In the genomic region with DNA sequence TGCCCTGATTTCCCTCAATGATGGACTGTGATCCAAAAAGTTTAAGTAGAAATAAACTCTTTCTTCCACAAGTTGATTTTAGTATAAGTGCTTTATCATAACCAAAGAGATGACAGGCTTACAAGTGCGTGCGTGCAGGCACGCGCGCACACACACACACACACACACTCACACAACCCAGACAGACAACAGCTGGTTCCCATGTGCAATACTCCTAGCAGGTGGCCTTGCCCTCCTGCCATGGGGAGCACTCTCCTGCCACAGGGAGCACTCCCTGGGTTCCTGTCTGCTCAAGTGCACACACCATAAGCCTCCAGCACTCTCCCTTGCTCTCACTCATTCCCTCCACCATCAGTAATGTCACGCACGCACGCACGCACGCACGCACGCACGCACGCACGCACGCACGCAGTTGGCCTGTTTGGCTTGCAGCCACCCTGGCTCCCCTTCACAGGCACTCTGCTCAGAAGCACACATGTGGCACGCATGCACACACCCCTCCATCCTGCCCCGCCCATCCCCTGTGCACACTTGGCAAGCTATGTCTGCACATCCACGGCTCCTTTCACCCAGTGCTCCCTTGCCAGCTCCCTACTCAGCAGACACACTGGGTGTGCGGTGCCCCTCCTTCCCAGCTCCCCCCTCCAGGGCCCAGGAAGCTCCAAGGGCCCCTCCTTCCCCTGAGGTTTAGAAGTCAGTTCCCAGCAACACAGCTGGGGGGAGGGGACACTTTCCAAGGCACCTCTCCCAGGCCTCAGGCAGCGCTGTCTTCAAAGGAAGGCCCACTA, we compare ENCODE assay signal across 7 mouse cellular contexts. TPM values are rescaled to one million over a fixed set of nuclear protein-coding genes. Genes with fewer than 3 reads are reported as not detected.
A peak's percentile ranks its signal among the peaks of the same experiment; 100 is the strongest.
DNase-seq lines count a peak whose midpoint lies in the region; ATAC-seq and TF ChIP-seq lines count a peak whose summit lies in the region.

No protein-coding gene starts in this region.

- no peaks in the 10 kb centered on the region for H3K36me3 ChIP-seq in lung, embryonic 15.5 days
- peaks cover 3% of the 10 kb centered on the region; the same call in 1 of the 2 replicates for H3K36me3 ChIP-seq in embryonic facial prominence, embryonic 14.5 days (ENCODE audit: control insufficient read depth, insufficient read depth, low read length)
- H3K36me3 ChIP-seq in hindbrain, embryonic 14.5 days (replicated peaks; ENCODE audit: control insufficient read depth, insufficient read depth) = no peaks in the 10 kb centered on the region
- H3K36me3 ChIP-seq in neural tube, embryonic 14.5 days (ENCODE audit: control insufficient read depth, insufficient read depth, low read length) = no peaks in the 10 kb centered on the region

- no peaks in the 10 kb centered on the region for H3K9me3 ChIP-seq in lung, embryonic 15.5 days
- no peaks in the 10 kb centered on the region for H3K9me3 ChIP-seq in embryonic facial prominence, embryonic 14.5 days (ENCODE audit: control insufficient read depth, low read length)
- H3K9me3 ChIP-seq in hindbrain, embryonic 14.5 days (ENCODE audit: control insufficient read depth, low read length) = no peaks in the 10 kb centered on the region
- H3K9me3 ChIP-seq in neural tube, embryonic 14.5 days (ENCODE audit: control insufficient read depth, low read length) = no peaks in the 10 kb centered on the region

- intact Hi-C loops in left cerebral cortex, postnatal 10 days (cut with DNase I) = no loop called here

- no peak overlapping the region for H3K4me2 ChIP-seq in lung, embryonic 15.5 days
- no peak overlapping the region for H3K4me2 ChIP-seq in embryonic facial prominence, embryonic 14.5 days (ENCODE audit: low read depth, low read length)
- no peak overlapping the region for H3K4me2 ChIP-seq in hindbrain, embryonic 14.5 days (replicated peaks)
- H3K4me2 ChIP-seq in neural tube, embryonic 14.5 days (ENCODE audit: low read depth, low read length) = no peak overlapping the region

- no peak overlapping the region for H3K4me3 ChIP-seq in lung, embryonic 15.5 days
- no peak overlapping the region for H3K4me3 ChIP-seq in lung, adult 2 months (replicated peaks; ENCODE audit: extremely low read depth, low read depth, low read length)
- no peak overlapping the region for H3K4me3 ChIP-seq in embryonic facial prominence, embryonic 14.5 days (ENCODE audit: low read depth, low read length)
- H3K4me3 ChIP-seq in hindbrain, embryonic 14.5 days (replicated peaks; ENCODE audit: low read length) = no peak overlapping the region
- H3K4me3 ChIP-seq in neural tube, embryonic 14.5 days (ENCODE audit: low read depth, low read length) = no peak overlapping the region

- DNase-seq in lung, adult 2 months = no peak
- DNase-seq in embryonic facial prominence, embryonic 14.5 days (ENCODE audit: low spot score) = peak; percentile 70
- no peak for DNase-seq in hindbrain, embryonic 14.5 days (ENCODE audit: low spot score)
- no peak for DNase-seq in left cerebral cortex, postnatal 10 days (ENCODE audit: extremely low spot score in 1 of 2, low spot score in 2 of 2)
- no peak for DNase-seq in frontal cortex, postnatal 25 days (ENCODE audit: low spot score in 2 of 2)

- WGBS in lung, embryonic 15.5 days = 68% methylated on average over 22 of the region's 22 CpGs
- 63% methylated on average over 22 of the region's 22 CpGs for WGBS in lung, adult 2 months
- WGBS in embryonic facial prominence, embryonic 14.5 days = 64% methylated on average over 22 of the region's 22 CpGs
- 58% methylated on average over 22 of the region's 22 CpGs for WGBS in hindbrain, embryonic 14.5 days
- WGBS in neural tube, embryonic 14.5 days = 61% methylated on average over 22 of the region's 22 CpGs

- peaks cover 89% of the 10 kb centered on the region for H3K4me1 ChIP-seq in lung, embryonic 15.5 days
- H3K4me1 ChIP-seq in lung, adult 2 months (ENCODE audit: control insufficient read depth, insufficient read depth, low read length) = peaks cover 39% of the 10 kb centered on the region
- peaks cover 67% of the 10 kb centered on the region for H3K4me1 ChIP-seq in embryonic facial prominence, embryonic 14.5 days (ENCODE audit: control insufficient read depth, insufficient read depth, low read length)
- H3K4me1 ChIP-seq in hindbrain, embryonic 14.5 days (replicated peaks; ENCODE audit: control insufficient read depth, insufficient read depth, low read length) = peaks cover 92% of the 10 kb centered on the region
- H3K4me1 ChIP-seq in neural tube, embryonic 14.5 days (ENCODE audit: control insufficient read depth, insufficient read depth, low read length) = peaks cover 90% of the 10 kb centered on the region

- no peaks in the 10 kb centered on the region for H3K27me3 ChIP-seq in lung, embryonic 15.5 days
- no peaks in the 10 kb centered on the region for H3K27me3 ChIP-seq in embryonic facial prominence, embryonic 14.5 days (replicated peaks; ENCODE audit: control insufficient read depth, insufficient read depth, low read length)
- H3K27me3 ChIP-seq in hindbrain, embryonic 14.5 days (ENCODE audit: control insufficient read depth, insufficient read depth, low read length) = no peaks in the 10 kb centered on the region
- no peaks in the 10 kb centered on the region for H3K27me3 ChIP-seq in neural tube, embryonic 14.5 days (ENCODE audit: control insufficient read depth, insufficient read depth, low read length)

- H3K9ac ChIP-seq in lung, embryonic 15.5 days = no peak overlapping the region
- H3K9ac ChIP-seq in embryonic facial prominence, embryonic 14.5 days (ENCODE audit: low read depth, low read length) = 0 out of 2 replicates have a peak overlapping the region, but pooled peaks have one; percentile 9
- H3K9ac ChIP-seq in hindbrain, embryonic 14.5 days = no peak overlapping the region
- H3K9ac ChIP-seq in neural tube, embryonic 14.5 days (replicated peaks; ENCODE audit: low read depth, low read length) = no peak overlapping the region

- peak; percentile 32; the same call in 1 of the 2 replicates for ATAC-seq in lung, embryonic 15.5 days (ENCODE audit: borderline replicate concordance, extremely low read depth, low FRiP score, low TSS enrichment)
- ATAC-seq in embryonic facial prominence, embryonic 14.5 days (ENCODE audit: low read depth) = no peak
- no peak for ATAC-seq in hindbrain, embryonic 14.5 days (ENCODE audit: low FRiP score)
- ATAC-seq in neural tube, embryonic 14.5 days (ENCODE audit: low read depth) = no peak

- TF ChIP-seq CTCF in lung, adult 2 months (IDR thresholded peaks at IDR 0.05; ENCODE audit: insufficient read depth, low read length) = no peak

- no peak for TF ChIP-seq POLR2A in lung, adult 2 months (IDR thresholded peaks at IDR 0.05; ENCODE audit: borderline replicate concordance, extremely low read depth, low read depth, low read length)

- H3K27ac ChIP-seq in lung, embryonic 15.5 days = peak overlapping the region; percentile 30
- H3K27ac ChIP-seq in embryonic facial prominence, embryonic 14.5 days (replicated peaks; ENCODE audit: low read depth, low read length) = peak overlapping the region; percentile 59
- peak overlapping the region; percentile 39 for H3K27ac ChIP-seq in hindbrain, embryonic 14.5 days
- peak overlapping the region; percentile 46 for H3K27ac ChIP-seq in neural tube, embryonic 14.5 days (ENCODE audit: low read depth, low read length)

RNA-seq across cellular contexts. Expression of a gene that starts 22.4 kb away (rescaled TPM):
- polyA plus RNA-seq in lung, embryonic 15.5 days (2015; fragmentation: Nextera tagmentation; extraction: Ambion mirVana) = 28.7 and 30.5 TPM in 2 replicates
- polyA plus RNA-seq in lung, adult 2 months (2012; rRNA removed) = 65.5 and 78.9 TPM in 2 replicates
- 34.9 and 37.3 TPM in 2 replicates for polyA plus RNA-seq in embryonic facial prominence, embryonic 14.5 days (2014; fragmentation: Nextera tagmentation; extraction: Ambion mirVana)
- polyA plus RNA-seq in hindbrain, embryonic 14.5 days (2014; fragmentation: Nextera tagmentation; extraction: Ambion mirVana) = 26.0 and 27.4 TPM in 2 replicates
- polyA plus RNA-seq in neural tube, embryonic 14.5 days (2014; fragmentation: Nextera tagmentation; extraction: Ambion mirVana) = 29.1 and 32.8 TPM in 2 replicates
- total RNA-seq in left cerebral cortex, postnatal 10 days (2021) = 100 to 1,000 TPM; 131 to 146 TPM
